Mouse (Mus musculus): ENCODE measurements around the gene Znfx1. TPM values are rescaled to one million over a fixed set of nuclear protein-coding genes. Genes with fewer than 3 reads are reported as not detected.
A peak's percentile ranks its signal among the peaks of the same experiment; 100 is the strongest.

Gene Znfx1
- polyA plus RNA-seq, 1 experiment from 2014 or later, result 8.7 TPM

DNA sequence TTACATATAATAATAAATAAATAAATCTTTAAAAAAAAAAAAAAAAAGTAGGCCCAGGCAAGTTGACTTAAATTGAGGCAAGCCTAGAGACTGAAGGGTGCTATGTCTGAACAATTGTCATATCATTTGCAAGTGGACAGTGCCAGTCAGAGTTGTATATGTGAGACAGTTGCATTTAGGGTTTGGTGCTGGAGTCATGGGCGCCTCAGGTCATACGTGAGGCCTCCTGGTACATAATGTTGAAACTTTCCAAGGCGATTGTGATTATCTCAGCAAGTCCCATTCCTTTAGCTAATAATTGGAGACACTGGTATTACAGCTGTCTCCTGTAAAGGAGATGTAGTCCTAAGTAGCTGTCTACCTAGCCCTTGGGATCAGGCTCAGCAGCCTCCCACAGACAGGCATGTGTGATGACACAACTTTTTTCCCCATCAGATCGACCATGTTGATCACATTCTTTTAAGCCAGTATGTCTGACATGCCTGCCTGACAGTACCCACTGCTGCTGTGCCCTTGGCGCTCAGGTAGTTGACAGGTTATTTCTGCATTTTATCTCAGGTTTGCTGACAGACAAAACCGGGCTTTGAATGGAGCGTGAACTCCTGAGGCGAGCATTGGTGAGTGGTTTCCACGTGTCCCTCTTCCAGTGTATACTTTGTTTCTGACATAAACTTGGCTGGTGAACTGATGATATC lies 1.9 kb upstream of the Znfx1 start:
- WGBS, result 26% methylated on average over 9 of the region's 9 CpGs
- Histone ChIP-seq H3K4me1 (replicated peaks; ENCODE audit: control insufficient read depth, insufficient read depth, low read length) (peaks cover 27% of the 10 kb centered on the region), H3K27ac (0 out of 2 replicates have a peak overlapping the region, but pooled peaks have one; percentile 10)

GRCm38 (mm10) chr2:167063906-167064496 lies 1.2 kb upstream of the Znfx1 start:
- peaks cover 25% of the 10 kb centered on the region for H3K36me3 ChIP-seq (replicated peaks; ENCODE audit: control insufficient read depth, insufficient read depth)
- ATAC-seq (ENCODE audit: low FRiP score) (no peak), DNase-seq (ENCODE audit: low spot score) (peak; percentile 55)
- whole genome bisulfite sequencing, result under 1% methylated on average over 7 of the region's 7 CpGs
- H3K4me1 ChIP-seq (replicated peaks; ENCODE audit: control insufficient read depth, insufficient read depth, low read length), result peaks cover 27% of the 10 kb centered on the region
- H3K9ac ChIP-seq, result peak overlapping the region; percentile 85
- no peaks in the 10 kb centered on the region for H3K9me3 ChIP-seq (ENCODE audit: control insufficient read depth, low read length)
- peak overlapping the region; percentile 89 for H3K27ac ChIP-seq
- H3K4me3 ChIP-seq (replicated peaks; ENCODE audit: low read length), result peak overlapping the region; percentile 88
- H3K4me2 ChIP-seq (replicated peaks), result peak overlapping the region; percentile 64
- H3K27me3 ChIP-seq (ENCODE audit: control insufficient read depth, insufficient read depth, low read length), result no peaks in the 10 kb centered on the region

More for the DNA sequence above, 1.9 kb upstream of the Znfx1 start:
- no peak for DNase-seq (ENCODE audit: low spot score)
- H3K9me3 ChIP-seq (ENCODE audit: control insufficient read depth, low read length), result no peaks in the 10 kb centered on the region
- H3K27me3 ChIP-seq (ENCODE audit: control insufficient read depth, insufficient read depth, low read length), result no peaks in the 10 kb centered on the region
- H3K4me2 ChIP-seq (replicated peaks), result peak overlapping the region; percentile 64
- H3K4me3 ChIP-seq (replicated peaks; ENCODE audit: low read length), result peak overlapping the region; percentile 88
- H3K9ac ChIP-seq, result peak overlapping the region; percentile 85
- peaks cover 25% of the 10 kb centered on the region for H3K36me3 ChIP-seq (replicated peaks; ENCODE audit: control insufficient read depth, insufficient read depth)
- ATAC-seq (ENCODE audit: low FRiP score), result no peak

GRCm38 (mm10) chr2:167062497-167062911 lies 311 bp downstream of the Znfx1 start:
- H3K4me2 ChIP-seq (replicated peaks), result peak overlapping the region; percentile 83
- H3K9me3 ChIP-seq (ENCODE audit: control insufficient read depth, low read length), result no peaks in the 10 kb centered on the region
- under 1% methylated on average over 41 of the region's 60 CpGs for WGBS
- H3K4me1 ChIP-seq (replicated peaks; ENCODE audit: control insufficient read depth, insufficient read depth, low read length), result peaks cover 27% of the 10 kb centered on the region
- H3K27me3 ChIP-seq (ENCODE audit: control insufficient read depth, insufficient read depth, low read length), result no peaks in the 10 kb centered on the region
- peak overlapping the region; percentile 85 for H3K9ac ChIP-seq
- ATAC-seq (ENCODE audit: low FRiP score) (peak; percentile 86), DNase-seq (ENCODE audit: low spot score) (peak; percentile 76)
- H3K27ac ChIP-seq, result peak overlapping the region; percentile 89
- peaks cover 39% of the 10 kb centered on the region for H3K36me3 ChIP-seq (replicated peaks; ENCODE audit: control insufficient read depth, insufficient read depth)
- H3K4me3 ChIP-seq (replicated peaks; ENCODE audit: low read length), result peak overlapping the region; percentile 88

- DNase-seq (ENCODE audit: low spot score) (no peak), ATAC-seq (ENCODE audit: low FRiP score) (peak; percentile 3; the same call in 1 of the 2 replicates)
- H3K4me2 ChIP-seq (replicated peaks), result peak overlapping the region; percentile 83
- peaks cover 45% of the 10 kb centered on the region for H3K36me3 ChIP-seq (replicated peaks; ENCODE audit: control insufficient read depth, insufficient read depth)
- H3K27ac ChIP-seq, result no peak overlapping the region
- peak overlapping the region; percentile 88 for H3K4me3 ChIP-seq (replicated peaks; ENCODE audit: low read length)
- WGBS, result 30% methylated on average over 11 of the region's 11 CpGs
- no peaks in the 10 kb centered on the region for H3K27me3 ChIP-seq (ENCODE audit: control insufficient read depth, insufficient read depth, low read length)
- H3K9ac ChIP-seq, result peak overlapping the region; percentile 85
- peaks cover 27% of the 10 kb centered on the region for H3K4me1 ChIP-seq (replicated peaks; ENCODE audit: control insufficient read depth, insufficient read depth, low read length)
- H3K9me3 ChIP-seq (ENCODE audit: control insufficient read depth, low read length), result no peaks in the 10 kb centered on the region
These were observed 1.3 kb downstream of the Znfx1 start for GRCm38 (mm10) chr2:167061381-167062034.

GRCm38 (mm10) chr2:167060761-167061160 lies 2.1 kb downstream of the Znfx1 start:
- H3K36me3 ChIP-seq (replicated peaks; ENCODE audit: control insufficient read depth, insufficient read depth), result peaks cover 45% of the 10 kb centered on the region
- peaks cover 27% of the 10 kb centered on the region for H3K4me1 ChIP-seq (replicated peaks; ENCODE audit: control insufficient read depth, insufficient read depth, low read length)
- peak overlapping the region; percentile 1; the same call in 1 of the 2 replicates for H3K4me2 ChIP-seq (replicated peaks)
- H3K9me3 ChIP-seq (ENCODE audit: control insufficient read depth, low read length), result no peaks in the 10 kb centered on the region
- H3K27me3 ChIP-seq (ENCODE audit: control insufficient read depth, insufficient read depth, low read length), result no peaks in the 10 kb centered on the region
- H3K4me3 ChIP-seq (replicated peaks; ENCODE audit: low read length), result no peak overlapping the region
- ATAC-seq (ENCODE audit: low FRiP score) (no peak), DNase-seq (ENCODE audit: low spot score) (no peak)
- H3K9ac ChIP-seq, result peak overlapping the region; percentile 85
- H3K27ac ChIP-seq, result no peak overlapping the region

DNA sequence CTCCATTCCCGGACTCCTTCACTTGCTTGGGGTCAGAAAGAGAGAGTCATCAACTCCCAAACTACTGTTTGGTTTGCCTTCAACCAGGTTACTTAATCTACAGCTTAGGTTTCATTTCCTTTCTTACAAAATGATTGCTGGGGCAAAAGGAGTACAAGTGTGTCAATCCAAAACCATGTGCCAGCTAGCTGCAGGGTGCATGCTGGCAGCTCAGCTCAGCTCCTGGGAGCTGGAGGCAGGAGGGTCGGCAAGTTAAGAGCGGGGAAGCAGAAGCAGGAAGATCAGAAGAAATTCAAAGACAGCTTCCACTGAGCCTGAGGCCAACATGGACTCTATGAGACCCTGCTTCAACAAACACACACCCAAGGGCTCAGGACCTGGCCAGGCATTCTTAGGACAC lies 2.5 kb downstream of the Znfx1 start:
- ATAC-seq (ENCODE audit: low FRiP score) (no peak), DNase-seq (ENCODE audit: low spot score) (no peak)
- 62% methylated on average over 3 of the region's 3 CpGs for WGBS
- Histone ChIP-seq H3K36me3 (replicated peaks; ENCODE audit: control insufficient read depth, insufficient read depth) (peaks cover 45% of the 10 kb centered on the region), H3K9me3 (ENCODE audit: control insufficient read depth, low read length) (no peaks in the 10 kb centered on the region), H3K4me3 (replicated peaks; ENCODE audit: low read length) (no peak overlapping the region), H3K27ac (no peak overlapping the region), H3K9ac (peak overlapping the region; percentile 41; the same call in 1 of the 2 replicates), H3K4me2 (replicated peaks) (peak overlapping the region; percentile 1; the same call in 1 of the 2 replicates), H3K27me3 (ENCODE audit: control insufficient read depth, insufficient read depth, low read length) (no peaks in the 10 kb centered on the region), H3K4me1 (replicated peaks; ENCODE audit: control insufficient read depth, insufficient read depth, low read length) (peaks cover 24% of the 10 kb centered on the region)

DNA sequence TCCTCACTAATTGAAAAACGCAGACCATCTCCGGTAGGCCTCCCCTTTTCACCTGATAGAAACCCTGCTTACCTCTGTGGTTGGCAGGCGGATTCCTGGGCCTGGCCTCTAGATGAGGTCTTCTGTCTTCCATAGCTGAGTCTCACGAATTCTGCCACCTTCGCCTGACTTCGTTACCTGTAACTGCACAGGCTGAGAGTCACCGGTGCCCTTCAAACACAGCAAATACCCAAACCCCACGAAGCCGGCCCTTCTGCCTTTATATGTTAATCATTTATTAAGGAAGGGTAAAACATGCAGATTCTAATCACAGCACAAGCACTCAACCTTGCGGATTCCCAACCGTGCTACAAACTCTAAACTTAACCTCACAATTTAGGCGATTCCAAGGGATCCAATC lies 2.9 kb downstream of the Znfx1 start:
- Histone ChIP-seq H3K9me3 (ENCODE audit: control insufficient read depth, low read length) (no peaks in the 10 kb centered on the region), H3K9ac (peak overlapping the region; percentile 41; the same call in 1 of the 2 replicates), H3K4me3 (replicated peaks; ENCODE audit: low read length) (no peak overlapping the region), H3K36me3 (replicated peaks; ENCODE audit: control insufficient read depth, insufficient read depth) (peaks cover 45% of the 10 kb centered on the region), H3K27ac (no peak overlapping the region), H3K27me3 (ENCODE audit: control insufficient read depth, insufficient read depth, low read length) (no peaks in the 10 kb centered on the region), H3K4me2 (replicated peaks) (no peak overlapping the region), H3K4me1 (replicated peaks; ENCODE audit: control insufficient read depth, insufficient read depth, low read length) (peaks cover 20% of the 10 kb centered on the region)
- ATAC-seq (ENCODE audit: low FRiP score) (no peak), DNase-seq (ENCODE audit: low spot score) (no peak)
- WGBS, result 67% methylated on average over 12 of the region's 12 CpGs

DNA sequence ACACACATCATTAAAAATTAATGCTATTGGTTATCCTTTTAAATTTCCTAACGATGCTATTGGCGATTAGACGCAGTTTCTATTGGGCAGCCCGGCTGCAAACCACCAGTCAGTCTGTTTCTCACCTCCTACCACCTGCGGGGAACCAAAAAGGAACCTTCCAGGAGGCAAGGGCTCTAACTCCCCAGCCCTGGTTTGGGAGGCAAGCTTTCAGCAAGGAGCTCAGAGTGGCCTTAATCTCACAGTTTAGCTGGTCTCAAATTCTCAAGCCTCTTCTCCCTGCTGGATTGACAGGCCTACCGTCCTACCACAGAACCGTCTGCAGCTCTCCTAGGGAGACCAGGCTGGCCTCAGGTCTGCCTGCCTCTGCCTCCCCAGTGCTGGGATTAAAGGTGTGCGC lies 3.3 kb downstream of the Znfx1 start:
- Histone ChIP-seq H3K4me3 (replicated peaks; ENCODE audit: low read length) (no peak overlapping the region), H3K9me3 (ENCODE audit: control insufficient read depth, low read length) (no peaks in the 10 kb centered on the region), H3K27ac (no peak overlapping the region), H3K4me1 (replicated peaks; ENCODE audit: control insufficient read depth, insufficient read depth, low read length) (peaks cover 16% of the 10 kb centered on the region), H3K4me2 (replicated peaks) (no peak overlapping the region), H3K9ac (peak overlapping the region; percentile 0; the same call in 1 of the 2 replicates), H3K36me3 (replicated peaks; ENCODE audit: control insufficient read depth, insufficient read depth) (peaks cover 45% of the 10 kb centered on the region), H3K27me3 (ENCODE audit: control insufficient read depth, insufficient read depth, low read length) (no peaks in the 10 kb centered on the region)
- no peak for DNase-seq (ENCODE audit: low spot score)
- 44% methylated on average over 8 of the region's 8 CpGs for WGBS
- ATAC-seq (ENCODE audit: low FRiP score), result no peak

GRCm38 (mm10) chr2:167058814-167059387 lies 3.9 kb downstream of the Znfx1 start:
- H3K36me3 ChIP-seq (replicated peaks; ENCODE audit: control insufficient read depth, insufficient read depth), result peaks cover 47% of the 10 kb centered on the region
- no peak for DNase-seq (ENCODE audit: low spot score)
- ATAC-seq (ENCODE audit: low FRiP score), result no peak
- H3K4me3 ChIP-seq (replicated peaks; ENCODE audit: low read length), result no peak overlapping the region
- H3K9me3 ChIP-seq (ENCODE audit: control insufficient read depth, low read length), result no peaks in the 10 kb centered on the region
- no peaks in the 10 kb centered on the region for H3K27me3 ChIP-seq (ENCODE audit: control insufficient read depth, insufficient read depth, low read length)
- 62% methylated on average over 3 of the region's 3 CpGs for WGBS
- no peak overlapping the region for H3K9ac ChIP-seq
- H3K4me2 ChIP-seq (replicated peaks), result no peak overlapping the region
- H3K27ac ChIP-seq, result no peak overlapping the region
- peaks cover 15% of the 10 kb centered on the region for H3K4me1 ChIP-seq (replicated peaks; ENCODE audit: control insufficient read depth, insufficient read depth, low read length)
